In the genomic region with DNA sequence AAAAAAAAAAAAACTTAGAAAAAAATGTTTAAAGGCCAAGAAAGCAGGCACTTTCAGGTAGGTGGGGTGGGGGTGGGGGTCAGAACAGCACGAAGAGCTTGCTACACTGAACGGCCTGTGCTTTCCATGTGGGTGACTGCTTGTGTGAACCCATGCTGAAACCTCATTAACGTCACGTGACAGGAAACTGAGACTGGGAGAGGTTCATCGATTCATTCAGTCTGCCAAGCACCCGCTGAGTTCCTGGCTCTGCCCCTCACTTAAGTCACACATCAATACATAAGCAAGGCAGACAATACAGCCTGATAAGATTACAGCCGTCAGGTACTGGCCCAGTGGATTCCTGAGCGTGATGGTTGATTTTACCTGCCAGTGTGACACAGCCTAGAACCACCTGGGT, we compare ENCODE assay signal across 22 mouse cellular contexts. TPM values are rescaled to one million over a fixed set of nuclear protein-coding genes. Genes with fewer than 3 reads are reported as not detected.
DNase-seq lines count a peak whose midpoint lies in the region; ATAC-seq and TF ChIP-seq lines count a peak whose summit lies in the region.
"Had no signal": no experiment of that assay in that cellular context is flagged by ENCODE, and none has a peak within 500 bp of the region (broad histone marks: within the 10 kb centered on the region; RNA-seq: fewer than 3 reads in every experiment).

No protein-coding gene starts in this region.

- no peak overlapping the region for H3K4me2 ChIP-seq in intestine, postnatal 0 days (replicated peaks; ENCODE audit: low read depth)
- no peak overlapping the region for H3K4me2 ChIP-seq in intestine, embryonic 15.5 days (replicated peaks)
- H3K4me2 ChIP-seq: heart, embryonic 13.5 days; neural tube, embryonic 15.5 days had no signal

- DNase-seq in thymus, postnatal 14 days, result peak; percentile 8
- DNase-seq in thymus, postnatal 0 days (ENCODE audit: low spot score), result no peak
- DNase-seq in ZHBTc4 (ENCODE audit: low read depth, low spot score), result peak; percentile 72
- no peak for DNase-seq in retina, embryonic 14.5 days (ENCODE audit: low spot score)
- DNase-seq in layer of hippocampus, postnatal 36 days, result no peak
- DNase-seq: cerebellum, adult 11 months; forebrain, postnatal 0 days; gastrocnemius, postnatal 14 days; heart, adult 18-20 months; heart, postnatal 14 days; kidney, adult 9 months; kidney, postnatal 14 days had no signal

- 51% methylated on average over 8 of the region's 8 CpGs for WGBS in intestine, postnatal 0 days
- WGBS in intestine, embryonic 15.5 days, result 75% methylated on average over 8 of the region's 8 CpGs

- H3K9me3 ChIP-seq in intestine, postnatal 0 days (ENCODE audit: control insufficient read depth), result no peaks in the 10 kb centered on the region
- no peaks in the 10 kb centered on the region for H3K9me3 ChIP-seq in intestine, embryonic 15.5 days
- H3K9me3 ChIP-seq: forebrain, embryonic 10.5 days; heart, embryonic 13.5 days; neural tube, embryonic 15.5 days had no signal

- no peak overlapping the region for H3K9ac ChIP-seq in intestine, postnatal 0 days (ENCODE audit: low read depth, low read length)
- no peak overlapping the region for H3K9ac ChIP-seq in intestine, embryonic 15.5 days
- H3K9ac ChIP-seq: forebrain, postnatal 0 days; heart, embryonic 13.5 days; neural tube, embryonic 15.5 days had no signal

- no peak for TF ChIP-seq CTCF in intestine, postnatal 0 days (IDR thresholded peaks at IDR 0.05; ENCODE audit: low read depth)

- peaks cover 15% of the 10 kb centered on the region for H3K4me1 ChIP-seq in intestine, postnatal 0 days (replicated peaks; ENCODE audit: control insufficient read depth, insufficient read depth, low read length)
- H3K4me1 ChIP-seq in intestine, embryonic 15.5 days (replicated peaks), result peaks cover 9% of the 10 kb centered on the region; the same call in 1 of the 2 replicates
- H3K4me1 ChIP-seq: neural tube, embryonic 15.5 days had no signal

- no peaks in the 10 kb centered on the region for H3K27me3 ChIP-seq in intestine, postnatal 0 days (replicated peaks; ENCODE audit: control insufficient read depth, insufficient read depth, low read length)
- no peaks in the 10 kb centered on the region for H3K27me3 ChIP-seq in intestine, embryonic 15.5 days (replicated peaks)
- H3K27me3 ChIP-seq: heart, embryonic 13.5 days; neural tube, embryonic 15.5 days had no signal

- H3K36me3 ChIP-seq in intestine, postnatal 0 days (ENCODE audit: control insufficient read depth, insufficient read depth), result no peaks in the 10 kb centered on the region
- H3K36me3 ChIP-seq in intestine, embryonic 15.5 days, result no peaks in the 10 kb centered on the region
- H3K36me3 ChIP-seq: forebrain, embryonic 10.5 days; heart, embryonic 13.5 days; neural tube, embryonic 15.5 days had no signal

- peak; percentile 9; the same call in 1 of the 2 replicates for ATAC-seq in intestine, postnatal 0 days
- ATAC-seq in intestine, embryonic 15.5 days, result no peak
- ATAC-seq: forebrain, postnatal 0 days; inflammation-experienced regulatory T-cells, adult 6 months; lung, postnatal 0 days; midbrain, embryonic 16.5 days had no signal

- H3K27ac ChIP-seq in intestine, postnatal 0 days (ENCODE audit: low read depth, low read length), result no peak overlapping the region
- no peak overlapping the region for H3K27ac ChIP-seq in intestine, embryonic 15.5 days
- H3K27ac ChIP-seq: forebrain, embryonic 10.5 days; heart, embryonic 13.5 days; layer of hippocampus, adult 2 months; macrophage; neural tube, embryonic 15.5 days had no signal

- no peak overlapping the region for H3K4me3 ChIP-seq in intestine, postnatal 0 days (ENCODE audit: low read depth, low read length)
- no peak overlapping the region for H3K4me3 ChIP-seq in intestine, embryonic 15.5 days (replicated peaks)
- H3K4me3 ChIP-seq: forebrain, embryonic 10.5 days; heart, embryonic 13.5 days; layer of hippocampus, adult 2 months; neural tube, embryonic 15.5 days had no signal

RNA-seq across cellular contexts. Expression of gene Ctnnb1, which starts 26.5 kb away (rescaled TPM):
- 363 and 364 TPM in 2 replicates for polyA plus RNA-seq in intestine, postnatal 0 days (2015; fragmentation: Nextera tagmentation; extraction: Ambion mirVana)
- 474 and 475 TPM in 2 replicates for polyA plus RNA-seq in intestine, embryonic 15.5 days (2015; fragmentation: Nextera tagmentation; extraction: Ambion mirVana)
- 217 and 220 TPM in 2 replicates for polyA plus RNA-seq in thymus, postnatal 0 days (2015; fragmentation: Nextera tagmentation; extraction: Ambion mirVana)
- 100 to 1,000 TPM; 576 to 592 TPM for total RNA-seq in layer of hippocampus, postnatal 36 days (2021)

Comparison
In these comparisons a context has a peak if more than half of its experiments do, and no peak if none do; other contexts are left out.
1. DNase-seq: peak in thymus, postnatal 14 days (single experiment) and ZHBTc4 (single experiment); none in thymus, postnatal 0 days (single experiment), retina, embryonic 14.5 days (single experiment) and layer of hippocampus, postnatal 36 days (0 of 2).